In the genomic region with DNA sequence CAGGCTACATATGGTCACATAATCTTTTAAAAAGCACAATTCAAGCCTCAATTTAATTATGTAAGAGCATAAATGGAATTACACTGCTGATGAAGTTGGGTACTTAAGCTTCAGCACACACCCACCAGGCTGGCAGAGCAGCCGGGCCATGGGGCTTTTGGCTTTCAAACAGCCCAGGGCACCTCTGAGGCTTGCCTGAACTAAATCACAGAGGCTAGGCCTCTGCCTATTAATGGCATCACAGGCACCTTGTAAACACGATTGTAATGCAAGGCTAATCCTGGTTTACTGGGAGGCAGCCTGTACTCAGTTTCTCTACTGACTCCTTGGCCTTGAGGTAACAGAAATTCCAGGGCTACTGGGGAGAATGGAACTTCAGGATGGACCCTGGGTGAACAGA, we compare ENCODE assay signal across 21 mouse cellular contexts.
DNase-seq lines count a peak whose midpoint lies in the region; ATAC-seq and TF ChIP-seq lines count a peak whose summit lies in the region.
"Had no signal": no experiment of that assay in that cellular context is flagged by ENCODE, and none has a peak within 500 bp of the region (broad histone marks: within the 10 kb centered on the region; RNA-seq: fewer than 3 reads in every experiment).

No protein-coding gene starts in this region.

- no peaks in the 10 kb centered on the region for H3K9me3 ChIP-seq in embryonic facial prominence, embryonic 13.5 days
- H3K9me3 ChIP-seq in embryonic facial prominence, embryonic 10.5 days, result no peaks in the 10 kb centered on the region
- H3K9me3 ChIP-seq in limb, embryonic 11.5 days (ENCODE audit: control insufficient read depth, low read length), result no peaks in the 10 kb centered on the region
- H3K9me3 ChIP-seq in limb, embryonic 10.5 days (replicated peaks), result no peaks in the 10 kb centered on the region
- H3K9me3 ChIP-seq: forebrain, embryonic 12.5 days; hindbrain, embryonic 12.5 days; hindbrain, embryonic 15.5 days had no signal

- 33% methylated on average over 2 of the region's 2 CpGs for WGBS in embryonic facial prominence, embryonic 13.5 days
- WGBS in embryonic facial prominence, embryonic 10.5 days, result 62% methylated on average over 2 of the region's 2 CpGs
- WGBS in limb, embryonic 11.5 days, result 33% methylated on average over 2 of the region's 2 CpGs
- WGBS in limb, embryonic 10.5 days, result 54% methylated on average over 2 of the region's 2 CpGs
- 80% methylated on average over 2 of the region's 2 CpGs for WGBS in kidney, adult 2 months

- H3K9ac ChIP-seq in embryonic facial prominence, embryonic 13.5 days, result no peak overlapping the region
- no peak overlapping the region for H3K9ac ChIP-seq in limb, embryonic 11.5 days (ENCODE audit: low read length)
- H3K9ac ChIP-seq: forebrain, embryonic 12.5 days; hindbrain, embryonic 12.5 days; hindbrain, embryonic 15.5 days had no signal

- TF ChIP-seq CTCF in brain, embryonic 14.5 days (IDR thresholded peaks at IDR 0.05; ENCODE audit: borderline replicate concordance, extremely low read depth, insufficient read depth, insufficient read length), result no peak
- TF ChIP-seq CTCF in kidney, adult 2 months (conservative IDR thresholded peaks at IDR 0.05; ENCODE audit: insufficient read depth, insufficient read length, low read depth, low read length), result no peak

- ATAC-seq in embryonic facial prominence, embryonic 13.5 days (ENCODE audit: insufficient number of reproducible peaks, insufficient read depth, low FRiP score, low TSS enrichment, low read depth), result no peak
- ATAC-seq in limb, embryonic 11.5 days (ENCODE audit: insufficient number of reproducible peaks, low FRiP score, low TSS enrichment, low read depth), result no peak
- ATAC-seq: CD4-positive, CD25-positive, alpha-beta regulatory T cell, adult 4 months; forebrain, embryonic 16.5 days; intestine, postnatal 0 days had no signal

- peaks cover 20% of the 10 kb centered on the region for H3K4me1 ChIP-seq in embryonic facial prominence, embryonic 13.5 days
- H3K4me1 ChIP-seq in embryonic facial prominence, embryonic 10.5 days, result peaks cover 7% of the 10 kb centered on the region; the same call in 1 of the 2 replicates
- peaks cover 5% of the 10 kb centered on the region for H3K4me1 ChIP-seq in limb, embryonic 11.5 days (ENCODE audit: control insufficient read depth, insufficient read depth, low read length)
- peaks cover 16% of the 10 kb centered on the region for H3K4me1 ChIP-seq in limb, embryonic 10.5 days
- no peaks in the 10 kb centered on the region for H3K4me1 ChIP-seq in kidney, adult 2 months (ENCODE audit: control insufficient read depth, insufficient read depth, low read length)
- H3K4me1 ChIP-seq: hindbrain, embryonic 12.5 days; hindbrain, embryonic 15.5 days had no signal

- H3K4me3 ChIP-seq in embryonic facial prominence, embryonic 13.5 days, result no peak overlapping the region
- no peak overlapping the region for H3K4me3 ChIP-seq in embryonic facial prominence, embryonic 10.5 days
- H3K4me3 ChIP-seq in limb, embryonic 11.5 days (ENCODE audit: low read depth, low read length), result no peak overlapping the region
- no peak overlapping the region for H3K4me3 ChIP-seq in limb, embryonic 10.5 days
- no peak overlapping the region for H3K4me3 ChIP-seq in kidney, adult 2 months (ENCODE audit: insufficient read depth, low read depth, low read length)
- H3K4me3 ChIP-seq: forebrain, embryonic 12.5 days; gastrocnemius, adult 2 months; hindbrain, embryonic 12.5 days; hindbrain, embryonic 15.5 days had no signal

- no peaks in the 10 kb centered on the region for H3K27me3 ChIP-seq in embryonic facial prominence, embryonic 13.5 days
- H3K27me3 ChIP-seq in embryonic facial prominence, embryonic 10.5 days (replicated peaks; ENCODE audit: low read depth, poor library complexity, severe bottlenecking), result no peaks in the 10 kb centered on the region
- no peaks in the 10 kb centered on the region for H3K27me3 ChIP-seq in limb, embryonic 11.5 days (ENCODE audit: control insufficient read depth, insufficient read depth, low read length)
- H3K27me3 ChIP-seq in limb, embryonic 10.5 days (ENCODE audit: low read depth, poor library complexity, severe bottlenecking), result peaks cover 42% of the 10 kb centered on the region
- H3K27me3 ChIP-seq in kidney, adult 2 months (replicated peaks; ENCODE audit: control insufficient read depth, insufficient read depth, low read length), result no peaks in the 10 kb centered on the region; the same call in 1 of the 2 replicates
- H3K27me3 ChIP-seq: hindbrain, embryonic 12.5 days; hindbrain, embryonic 15.5 days had no signal

- no peaks in the 10 kb centered on the region for H3K36me3 ChIP-seq in embryonic facial prominence, embryonic 13.5 days
- H3K36me3 ChIP-seq in embryonic facial prominence, embryonic 10.5 days (replicated peaks), result no peaks in the 10 kb centered on the region
- no peaks in the 10 kb centered on the region for H3K36me3 ChIP-seq in limb, embryonic 11.5 days (ENCODE audit: control insufficient read depth, insufficient read depth, low read length)
- no peaks in the 10 kb centered on the region for H3K36me3 ChIP-seq in limb, embryonic 10.5 days
- H3K36me3 ChIP-seq in kidney, adult 2 months (ENCODE audit: control insufficient read depth, insufficient read depth, low read length), result no peaks in the 10 kb centered on the region
- H3K36me3 ChIP-seq: forebrain, embryonic 12.5 days; hindbrain, embryonic 12.5 days; hindbrain, embryonic 15.5 days had no signal

- H3K4me2 ChIP-seq in embryonic facial prominence, embryonic 13.5 days, result no peak overlapping the region
- no peak overlapping the region for H3K4me2 ChIP-seq in limb, embryonic 11.5 days (ENCODE audit: low read depth, severe bottlenecking)
- H3K4me2 ChIP-seq: forebrain, embryonic 12.5 days; heart, embryonic 11.5 days; hindbrain, embryonic 12.5 days; hindbrain, embryonic 15.5 days had no signal

- no peak for DNase-seq in embryonic facial prominence, embryonic 10.5 days (ENCODE audit: low spot score)
- peak; percentile 55 for DNase-seq in limb, embryonic 11.5 days (ENCODE audit: low spot score)
- DNase-seq in limb, embryonic 10.5 days (ENCODE audit: low spot score), result no peak
- peak; percentile 40 for DNase-seq in brain, embryonic 14.5 days (ENCODE audit: low read depth)
- DNase-seq in fat pad, adult 2 months (ENCODE audit: extremely low read depth, low read depth, low spot score), result peak; percentile 78
- DNase-seq in kidney, adult 2 months, result no peak
- DNase-seq: adrenal gland, postnatal 25 days; cerebellum, adult 2 months; cerebellum, adult 9-11 months; cerebellum, postnatal 25 days; gastrocnemius, adult 2 months; gastrocnemius, postnatal 14 days; heart, adult 11 months had no signal

- 0 out of 2 replicates have a peak overlapping the region, but pooled peaks have one; percentile 22 for H3K27ac ChIP-seq in embryonic facial prominence, embryonic 13.5 days
- H3K27ac ChIP-seq in embryonic facial prominence, embryonic 10.5 days (replicated peaks), result no peak overlapping the region
- no peak overlapping the region for H3K27ac ChIP-seq in limb, embryonic 11.5 days (replicated peaks; ENCODE audit: low read depth, low read length)
- H3K27ac ChIP-seq in limb, embryonic 10.5 days, result no peak overlapping the region
- H3K27ac ChIP-seq in kidney, adult 2 months (ENCODE audit: insufficient read depth, low read depth, low read length), result no peak overlapping the region
- H3K27ac ChIP-seq: forebrain, embryonic 12.5 days; gastrocnemius, adult 2 months; hindbrain, embryonic 12.5 days; hindbrain, embryonic 15.5 days had no signal

- no peak for TF ChIP-seq POLR2A in brain, embryonic 14.5 days (IDR thresholded peaks at IDR 0.05; ENCODE audit: borderline replicate concordance, extremely low read depth, insufficient read depth, insufficient read length, poor library complexity, severe bottlenecking)
- TF ChIP-seq POLR2A in kidney, adult 2 months (IDR thresholded peaks at IDR 0.05; ENCODE audit: low read depth, low read length), result no peak

Comparison
In these comparisons a context has a peak if more than half of its experiments do, and no peak if none do; other contexts are left out.
1. DNase-seq: peak in limb, embryonic 11.5 days (single experiment), brain, embryonic 14.5 days (single experiment) and fat pad, adult 2 months (single experiment); none in embryonic facial prominence, embryonic 10.5 days (single experiment), limb, embryonic 10.5 days (single experiment) and kidney, adult 2 months (single experiment).